Mouse (Mus musculus): ENCODE measurements around the gene Rab7b.

DNA sequence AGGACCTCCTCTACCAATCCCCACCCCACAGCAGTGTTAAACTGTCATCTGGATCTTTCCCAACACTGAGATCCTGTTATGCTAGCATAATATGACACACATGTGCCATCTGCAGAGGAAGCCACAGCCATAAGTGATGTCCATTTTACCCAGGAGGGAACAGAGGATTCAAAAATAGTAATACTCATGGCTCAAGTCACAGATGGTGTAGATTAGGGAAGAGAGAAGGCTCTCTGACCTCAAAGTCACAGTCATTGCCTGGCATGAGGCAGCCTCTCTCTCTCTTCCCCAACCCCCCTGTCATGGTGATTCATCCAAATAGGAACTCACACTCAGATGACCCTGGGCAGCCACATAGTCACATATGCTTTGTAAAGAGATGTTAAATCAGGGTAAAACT lies 2.9 kb downstream of the Rab7b start:
- TF ChIP-seq EP300 (IDR thresholded peaks at IDR 0.05; ENCODE audit: insufficient read depth, low read depth, low read length) (no peak), CTCF (IDR thresholded peaks at IDR 0.05; ENCODE audit: low read depth, low read length) (no peak), POLR2A (IDR thresholded peaks at IDR 0.05; ENCODE audit: insufficient read depth, low read length) (no peak)
